Mouse (Mus musculus) skeletal muscle tissue, adult 2 months (tissue): ENCODE data around the gene Magea8.
"Not testable (repeated sequence)": the region's sequence is repeated elsewhere in the genome, so short reads cannot be mapped to it uniquely, and the experiment has no call there.

Source experiments
- DNase-seq: peaks from one replicate; pipeline ENCODE4 v3.0.0-alpha.2; 2012; ENCODE audit warnings: low read depth, low spot score

Gene Magea8

GRCm38 (mm10) chrX:154995750-154996149 is at the start of gene Magea8:
Gene Magea8 (minus strand): TSS chrX:154995850.
- DNase-seq = not testable (repeated sequence)

GRCm38 (mm10) chrX:154949405-154949804 is 46.2 kb downstream of the Magea8 start, which contains the start of gene Magea3:
Gene Magea3 (minus strand): TSS chrX:154949505.
- not testable (repeated sequence) for DNase-seq

- not testable (repeated sequence) for DNase-seq
Measured at GRCm38 (mm10) chrX:154935887-154936286, 59.8 kb downstream of the Magea8 start, which contains the start of gene Magea6. Gene Magea6 (minus strand): TSS chrX:154935987.
